Mouse (Mus musculus): ENCODE measurements at regions not wholly inside any gene's neighbourhood (a gene's known extent, or its start where the extent isn't known, plus 50 kb on each side); places are given as distances from the start of the nearest gene placed in this dataset.

GRCm38 (mm10) chr6:31325621-31326020 lies 72.9 kb upstream of the Mkln1 start:
- 76% methylated on average over 1 of the region's 1 CpGs for WGBS
- Histone ChIP-seq H3K27me3 (ENCODE audit: control insufficient read depth, insufficient read depth, low read length) (no peaks in the 10 kb centered on the region), H3K9ac (ENCODE audit: low read length) (no peak overlapping the region), H3K4me3 (ENCODE audit: low read depth, low read length) (no peak overlapping the region), H3K4me2 (ENCODE audit: low read depth, severe bottlenecking) (no peak overlapping the region), H3K4me1 (ENCODE audit: control insufficient read depth, insufficient read depth, low read length) (no peaks in the 10 kb centered on the region), H3K9me3 (ENCODE audit: control insufficient read depth, low read length) (no peaks in the 10 kb centered on the region), H3K36me3 (ENCODE audit: control insufficient read depth, insufficient read depth, low read length) (no peaks in the 10 kb centered on the region), H3K27ac (replicated peaks; ENCODE audit: low read depth, low read length) (no peak overlapping the region)
- ATAC-seq (ENCODE audit: insufficient number of reproducible peaks, low FRiP score, low TSS enrichment, low read depth) (no peak), DNase-seq (ENCODE audit: low spot score) (no peak)

GRCm38 (mm10) chr6:31330327-31330726 lies 68.2 kb upstream of the Mkln1 start:
- 86% methylated on average over 7 of the region's 7 CpGs for WGBS

GRCm38 (mm10) chr6:31330868-31331267 lies 67.7 kb upstream of the Mkln1 start:
- Histone ChIP-seq H3K4me3 (ENCODE audit: low read depth, low read length) (no peak overlapping the region), H3K4me1 (ENCODE audit: control insufficient read depth, insufficient read depth, low read length) (no peaks in the 10 kb centered on the region), H3K4me2 (ENCODE audit: low read depth, severe bottlenecking) (no peak overlapping the region), H3K9ac (ENCODE audit: low read length) (no peak overlapping the region), H3K27me3 (ENCODE audit: control insufficient read depth, insufficient read depth, low read length) (no peaks in the 10 kb centered on the region), H3K36me3 (ENCODE audit: control insufficient read depth, insufficient read depth, low read length) (no peaks in the 10 kb centered on the region), H3K27ac (replicated peaks; ENCODE audit: low read depth, low read length) (no peak overlapping the region), H3K9me3 (ENCODE audit: control insufficient read depth, low read length) (no peaks in the 10 kb centered on the region)
- 91% methylated on average over 3 of the region's 3 CpGs for WGBS
- DNase-seq (ENCODE audit: low spot score): no peak
- no peak for ATAC-seq (ENCODE audit: insufficient number of reproducible peaks, low FRiP score, low TSS enrichment, low read depth)

More at GRCm38 (mm10) chr6:31330327-31330726, 68.2 kb upstream of the Mkln1 start:
- Histone ChIP-seq H3K4me2 (ENCODE audit: low read depth, severe bottlenecking) (no peak overlapping the region), H3K4me1 (ENCODE audit: control insufficient read depth, insufficient read depth, low read length) (no peaks in the 10 kb centered on the region), H3K4me3 (ENCODE audit: low read depth, low read length) (no peak overlapping the region), H3K27ac (replicated peaks; ENCODE audit: low read depth, low read length) (no peak overlapping the region), H3K9ac (ENCODE audit: low read length) (no peak overlapping the region), H3K9me3 (ENCODE audit: control insufficient read depth, low read length) (no peaks in the 10 kb centered on the region), H3K27me3 (ENCODE audit: control insufficient read depth, insufficient read depth, low read length) (no peaks in the 10 kb centered on the region), H3K36me3 (ENCODE audit: control insufficient read depth, insufficient read depth, low read length) (no peaks in the 10 kb centered on the region)
- DNase-seq (ENCODE audit: low spot score) (no peak), ATAC-seq (ENCODE audit: insufficient number of reproducible peaks, low FRiP score, low TSS enrichment, low read depth) (no peak)

- Histone ChIP-seq H3K36me3 (ENCODE audit: control insufficient read depth, insufficient read depth, low read length) (no peaks in the 10 kb centered on the region), H3K4me1 (ENCODE audit: control insufficient read depth, insufficient read depth, low read length) (no peaks in the 10 kb centered on the region), H3K9me3 (ENCODE audit: control insufficient read depth, low read length) (no peaks in the 10 kb centered on the region), H3K27me3 (ENCODE audit: control insufficient read depth, insufficient read depth, low read length) (no peaks in the 10 kb centered on the region), H3K27ac (replicated peaks; ENCODE audit: low read depth, low read length) (no peak overlapping the region), H3K4me2 (ENCODE audit: low read depth, severe bottlenecking) (no peak overlapping the region), H3K4me3 (ENCODE audit: low read depth, low read length) (no peak overlapping the region), H3K9ac (ENCODE audit: low read length) (no peak overlapping the region)
- WGBS: 84% methylated on average over 6 of the region's 6 CpGs
- no peak for ATAC-seq (ENCODE audit: insufficient number of reproducible peaks, low FRiP score, low TSS enrichment, low read depth)
- no peak for DNase-seq (ENCODE audit: low spot score)
Measured at GRCm38 (mm10) chr6:31332254-31332653, 66.3 kb upstream of the Mkln1 start.

- ATAC-seq (ENCODE audit: insufficient number of reproducible peaks, low FRiP score, low TSS enrichment, low read depth): no peak
- no peak for DNase-seq (ENCODE audit: low spot score)
- no peak overlapping the region for H3K27ac ChIP-seq (replicated peaks; ENCODE audit: low read depth, low read length)
- H3K36me3 ChIP-seq (ENCODE audit: control insufficient read depth, insufficient read depth, low read length): no peaks in the 10 kb centered on the region
- H3K4me1 ChIP-seq (ENCODE audit: control insufficient read depth, insufficient read depth, low read length): no peaks in the 10 kb centered on the region
- H3K4me3 ChIP-seq (ENCODE audit: low read depth, low read length): no peak overlapping the region
- 83% methylated on average over 4 of the region's 4 CpGs for WGBS
- H3K9me3 ChIP-seq (ENCODE audit: control insufficient read depth, low read length): no peaks in the 10 kb centered on the region
- no peaks in the 10 kb centered on the region for H3K27me3 ChIP-seq (ENCODE audit: control insufficient read depth, insufficient read depth, low read length)
- no peak overlapping the region for H3K9ac ChIP-seq (ENCODE audit: low read length)
- H3K4me2 ChIP-seq (ENCODE audit: low read depth, severe bottlenecking): no peak overlapping the region
Measured at GRCm38 (mm10) chr6:31332714-31333113, 65.8 kb upstream of the Mkln1 start.

- H3K27ac ChIP-seq (replicated peaks; ENCODE audit: low read depth, low read length): no peak overlapping the region
- H3K36me3 ChIP-seq (ENCODE audit: control insufficient read depth, insufficient read depth, low read length): no peaks in the 10 kb centered on the region
- H3K27me3 ChIP-seq (ENCODE audit: control insufficient read depth, insufficient read depth, low read length): no peaks in the 10 kb centered on the region
- no peak overlapping the region for H3K4me2 ChIP-seq (ENCODE audit: low read depth, severe bottlenecking)
- H3K4me1 ChIP-seq (ENCODE audit: control insufficient read depth, insufficient read depth, low read length): no peaks in the 10 kb centered on the region
- no peak for ATAC-seq (ENCODE audit: insufficient number of reproducible peaks, low FRiP score, low TSS enrichment, low read depth)
- no peak for DNase-seq (ENCODE audit: low spot score)
- no peaks in the 10 kb centered on the region for H3K9me3 ChIP-seq (ENCODE audit: control insufficient read depth, low read length)
- H3K4me3 ChIP-seq (ENCODE audit: low read depth, low read length): no peak overlapping the region
- WGBS: 73% methylated on average over 16 of the region's 16 CpGs
- no peak overlapping the region for H3K9ac ChIP-seq (ENCODE audit: low read length)
Measured at GRCm38 (mm10) chr6:31333228-31333922, 65.2 kb upstream of the Mkln1 start.

- H3K27ac ChIP-seq (replicated peaks; ENCODE audit: low read depth, low read length): no peak overlapping the region
- H3K4me1 ChIP-seq (ENCODE audit: control insufficient read depth, insufficient read depth, low read length): no peaks in the 10 kb centered on the region
- H3K9me3 ChIP-seq (ENCODE audit: control insufficient read depth, low read length): no peaks in the 10 kb centered on the region
- H3K9ac ChIP-seq (ENCODE audit: low read length): no peak overlapping the region
- H3K4me2 ChIP-seq (ENCODE audit: low read depth, severe bottlenecking): no peak overlapping the region
- no peaks in the 10 kb centered on the region for H3K36me3 ChIP-seq (ENCODE audit: control insufficient read depth, insufficient read depth, low read length)
- ATAC-seq (ENCODE audit: insufficient number of reproducible peaks, low FRiP score, low TSS enrichment, low read depth) (no peak), DNase-seq (ENCODE audit: low spot score) (no peak)
- H3K4me3 ChIP-seq (ENCODE audit: low read depth, low read length): no peak overlapping the region
- 88% methylated on average over 4 of the region's 4 CpGs for WGBS
- H3K27me3 ChIP-seq (ENCODE audit: control insufficient read depth, insufficient read depth, low read length): no peaks in the 10 kb centered on the region
Measured at GRCm38 (mm10) chr6:31334086-31334485, 64.4 kb upstream of the Mkln1 start.

- DNase-seq (ENCODE audit: low spot score): no peak
- Histone ChIP-seq H3K27ac (replicated peaks; ENCODE audit: low read depth, low read length) (no peak overlapping the region), H3K36me3 (ENCODE audit: control insufficient read depth, insufficient read depth, low read length) (no peaks in the 10 kb centered on the region), H3K4me2 (ENCODE audit: low read depth, severe bottlenecking) (no peak overlapping the region), H3K9ac (ENCODE audit: low read length) (no peak overlapping the region), H3K27me3 (ENCODE audit: control insufficient read depth, insufficient read depth, low read length) (no peaks in the 10 kb centered on the region), H3K4me1 (ENCODE audit: control insufficient read depth, insufficient read depth, low read length) (no peaks in the 10 kb centered on the region), H3K4me3 (ENCODE audit: low read depth, low read length) (no peak overlapping the region), H3K9me3 (ENCODE audit: control insufficient read depth, low read length) (no peaks in the 10 kb centered on the region)
- ATAC-seq (ENCODE audit: insufficient number of reproducible peaks, low FRiP score, low TSS enrichment, low read depth): no peak
- WGBS: 55% methylated on average over 13 of the region's 13 CpGs
Measured at GRCm38 (mm10) chr6:31339122-31339947, 59.2 kb upstream of the Mkln1 start.
